Mouse (Mus musculus): ENCODE measurements around the gene Zmynd15. TPM values are rescaled to one million over a fixed set of nuclear protein-coding genes. Genes with fewer than 3 reads are reported as not detected.

Zmynd15 gene
- polyA plus RNA-seq, 1 experiment: 7.1 TPM

DNA sequence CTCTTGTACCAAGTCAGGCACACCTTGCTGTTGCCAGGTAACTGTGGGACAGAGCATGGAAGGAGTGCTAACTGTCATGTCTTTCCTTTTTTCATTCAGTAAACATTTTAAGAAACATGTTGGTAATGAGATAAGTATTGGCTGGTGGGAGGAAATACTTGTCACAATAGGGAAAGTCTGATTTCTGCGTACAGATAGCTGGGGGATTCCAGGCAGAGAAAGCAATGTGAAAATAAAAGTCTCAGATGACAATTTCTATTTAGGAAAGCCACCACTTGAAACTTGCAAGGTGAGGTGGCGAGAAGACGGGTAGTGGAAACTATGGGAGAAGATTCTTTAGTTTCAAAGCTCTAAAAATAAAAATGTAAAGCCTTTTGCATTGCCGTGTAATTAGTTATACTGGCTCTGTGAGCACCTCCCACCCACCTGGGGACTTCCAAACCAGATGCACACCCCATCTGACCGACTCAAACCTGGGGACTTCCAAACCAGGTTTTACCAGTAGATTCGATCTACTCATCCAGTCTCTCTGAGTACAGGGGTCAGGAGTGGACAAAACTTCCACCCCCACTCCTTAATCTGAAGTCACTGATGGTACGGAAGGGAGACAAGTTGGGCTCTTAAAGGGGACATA is 53.6 kb downstream of the Zmynd15 start:
- Histone ChIP-seq H3K27me3 (ENCODE audit: control insufficient read depth, insufficient read depth, low read length) (no peaks in the 10 kb centered on the region), H3K27ac (ENCODE audit: insufficient read depth, low read depth, low read length) (no peak overlapping the region), H3K4me1 (ENCODE audit: control insufficient read depth, insufficient read depth, insufficient read length, low read length) (peaks cover 17% of the 10 kb centered on the region), H3K4me3 (ENCODE audit: low read depth, low read length) (no peak overlapping the region), H3K36me3 (ENCODE audit: control insufficient read depth, insufficient read depth, low read length) (peaks cover 22% of the 10 kb centered on the region)
- TF ChIP-seq POLR2A (IDR thresholded peaks at IDR 0.05; ENCODE audit: low read depth, low read length) (no peak), CTCF (IDR thresholded peaks at IDR 0.05; ENCODE audit: extremely low read depth, insufficient read length, insufficient replicate concordance, low read depth, low read length) (no peak)
- 79% methylated on average over 7 of the region's 7 CpGs for WGBS

DNA sequence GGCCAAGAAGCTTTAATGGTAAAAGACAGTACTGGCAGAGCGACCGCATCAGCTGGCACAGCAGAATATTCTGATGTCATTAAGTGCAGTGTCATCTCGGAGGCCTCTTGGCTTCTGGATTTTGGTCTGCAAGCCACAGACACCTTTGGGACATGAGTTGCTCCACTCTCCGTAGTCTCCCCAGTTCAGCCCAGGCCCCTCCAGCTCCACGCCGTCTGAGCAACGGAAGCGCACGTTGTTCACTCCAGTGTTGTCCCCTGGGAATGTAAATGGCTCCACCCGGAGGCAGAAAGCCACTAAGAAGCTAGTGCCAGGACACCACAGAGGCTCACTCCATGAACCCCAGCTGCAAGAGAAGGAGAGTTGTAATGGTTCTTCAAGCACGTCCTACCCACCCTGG is 54.3 kb downstream of the Zmynd15 start:
- 65% methylated on average over 11 of the region's 11 CpGs for WGBS
- peaks cover 16% of the 10 kb centered on the region for H3K4me1 ChIP-seq (ENCODE audit: control insufficient read depth, insufficient read depth, insufficient read length, low read length)
- TF ChIP-seq POLR2A (IDR thresholded peaks at IDR 0.05; ENCODE audit: low read depth, low read length) (no peak), CTCF (IDR thresholded peaks at IDR 0.05; ENCODE audit: extremely low read depth, insufficient read length, insufficient replicate concordance, low read depth, low read length) (peak; percentile 21; the same call in 1 of the 2 replicates)
- H3K27ac ChIP-seq (ENCODE audit: insufficient read depth, low read depth, low read length): no peak overlapping the region
- H3K36me3 ChIP-seq (ENCODE audit: control insufficient read depth, insufficient read depth, low read length): peaks cover 22% of the 10 kb centered on the region
- no peaks in the 10 kb centered on the region for H3K27me3 ChIP-seq (ENCODE audit: control insufficient read depth, insufficient read depth, low read length)
- no peak overlapping the region for H3K4me3 ChIP-seq (ENCODE audit: low read depth, low read length)

- H3K4me3 ChIP-seq (ENCODE audit: low read depth, low read length): no peak within 1 kb of the TSS
- TF ChIP-seq CTCF (IDR thresholded peaks at IDR 0.05; ENCODE audit: extremely low read depth, insufficient read length, insufficient replicate concordance, low read depth, low read length) (no peak), POLR2A (IDR thresholded peaks at IDR 0.05; ENCODE audit: low read depth, low read length) (no peak)
- peaks cover 17% of the 10 kb centered on the region for H3K4me1 ChIP-seq (ENCODE audit: control insufficient read depth, insufficient read depth, insufficient read length, low read length)
- no peaks in the 10 kb centered on the region for H3K27me3 ChIP-seq (ENCODE audit: control insufficient read depth, insufficient read depth, low read length)
- H3K36me3 ChIP-seq (ENCODE audit: control insufficient read depth, insufficient read depth, low read length): peaks cover 20% of the 10 kb centered on the region
- 94% methylated on average over 7 of the region's 7 CpGs for WGBS
- no peak within 1 kb of the TSS for H3K27ac ChIP-seq (ENCODE audit: insufficient read depth, low read depth, low read length)
Observed at GRCm38 (mm10) chr11:70514288-70514687, 55.1 kb downstream of the Zmynd15 start, which contains the start of gene Vmo1. Gene Vmo1 (minus strand): TSS chr11:70514616.

Other genes starting within 250 kb of the Zmynd15 start
- 6.6 and 12.7 TPM in 2 replicates for gene Slc16a11, start 246.7 kb upstream of the Zmynd15 start, polyA plus RNA-seq (2012; rRNA removed)
- 3.2 and 4.7 TPM in 2 replicates for gene Slc16a13, start 238.4 kb upstream of the Zmynd15 start, polyA plus RNA-seq (2012; rRNA removed)
- gene Bcl6b, start 229.6 kb upstream of the Zmynd15 start, polyA plus RNA-seq (2012; rRNA removed): 0.98 and 2.2 TPM in 2 replicates
- 25.2 and 45.3 TPM in 2 replicates for gene 0610010K14Rik, start 221.5 kb upstream of the Zmynd15 start, polyA plus RNA-seq (2012; rRNA removed)
- gene Gm21988, start 219.6 kb upstream of the Zmynd15 start, polyA plus RNA-seq (2012; rRNA removed): 2.6 and 4.4 TPM in 2 replicates
- gene Rnasek, start 219.6 kb upstream of the Zmynd15 start, polyA plus RNA-seq (2012; rRNA removed): 86.6 and 182 TPM in 2 replicates
- 0.62 and 1.6 TPM in 2 replicates for gene Alox12, start 204.1 kb upstream of the Zmynd15 start, polyA plus RNA-seq (2012; rRNA removed)
- 0.24 and 0.51 TPM in 2 replicates for gene Alox12e, start 136.8 kb upstream of the Zmynd15 start, polyA plus RNA-seq (2012; rRNA removed)
- 3.2 and 8.7 TPM in 2 replicates for gene Alox15, start 107.4 kb upstream of the Zmynd15 start, polyA plus RNA-seq (2012; rRNA removed)
- 7.5 and 12.2 TPM in 2 replicates for gene Pelp1, start 49.4 kb upstream of the Zmynd15 start, polyA plus RNA-seq (2012; rRNA removed)
- 15.3 and 23.2 TPM in 2 replicates for gene Arrb2, start 26.8 kb upstream of the Zmynd15 start, polyA plus RNA-seq (2012; rRNA removed)
- 16.4 and 24.1 TPM in 2 replicates for gene Med11, start 7.5 kb upstream of the Zmynd15 start, polyA plus RNA-seq (2012; rRNA removed)
- gene Cxcl16, start 551 bp downstream of the Zmynd15 start, polyA plus RNA-seq (2012; rRNA removed): 28.1 and 48.0 TPM in 2 replicates
- 331 and 587 TPM in 2 replicates for gene Tm4sf5, start 45.8 kb downstream of the Zmynd15 start, polyA plus RNA-seq (2012; rRNA removed)
- gene Vmo1, start 55.2 kb downstream of the Zmynd15 start, polyA plus RNA-seq (2012; rRNA removed): not detected in 2 replicates
- 4.3 and 8.4 TPM in 2 replicates for gene Gltpd2, start 59.8 kb downstream of the Zmynd15 start, polyA plus RNA-seq (2012; rRNA removed)
- gene Psmb6, start 65.9 kb downstream of the Zmynd15 start, polyA plus RNA-seq (2012; rRNA removed): 146 and 264 TPM in 2 replicates
- gene Gm40193, start 73.5 kb downstream of the Zmynd15 start, polyA plus RNA-seq (2012; rRNA removed): not detected in 2 replicates
- 11.0 and 24.9 TPM in 2 replicates for gene Pld2, start 80.6 kb downstream of the Zmynd15 start, polyA plus RNA-seq (2012; rRNA removed)
- 43.6 and 82.0 TPM in 2 replicates for gene Mink1, start 103.4 kb downstream of the Zmynd15 start, polyA plus RNA-seq (2012; rRNA removed)
- not detected in 2 replicates for gene 4930544D05Rik, start 156.4 kb downstream of the Zmynd15 start, polyA plus RNA-seq (2012; rRNA removed)
- 0.06 TPM in 1 of 2 replicates, not detected in the other for gene Chrne, start 159.8 kb downstream of the Zmynd15 start, polyA plus RNA-seq (2012; rRNA removed)
- gene Gp1ba, start 179.7 kb downstream of the Zmynd15 start, polyA plus RNA-seq (2012; rRNA removed): 0.04 and 0.22 TPM in 2 replicates
- 43.0 and 114 TPM in 2 replicates for gene Rnf167, start 187.8 kb downstream of the Zmynd15 start, polyA plus RNA-seq (2012; rRNA removed)
- 109 and 147 TPM in 2 replicates for gene Slc25a11, start 188.0 kb downstream of the Zmynd15 start, polyA plus RNA-seq (2012; rRNA removed)
- 2,319 and 5,668 TPM in 2 replicates for gene Pfn1, start 195.2 kb downstream of the Zmynd15 start, polyA plus RNA-seq (2012; rRNA removed)
- 3.3 and 12.7 TPM in 2 replicates for gene Eno3, start 197.8 kb downstream of the Zmynd15 start, polyA plus RNA-seq (2012; rRNA removed)
- gene Spag7, start 210.0 kb downstream of the Zmynd15 start, polyA plus RNA-seq (2012; rRNA removed): 21.0 and 36.6 TPM in 2 replicates
- 27.7 and 66.7 TPM in 2 replicates for gene Camta2, start 228.7 kb downstream of the Zmynd15 start, polyA plus RNA-seq (2012; rRNA removed)
- gene Inca1, start 240.7 kb downstream of the Zmynd15 start, polyA plus RNA-seq (2012; rRNA removed): 0.38 and 0.79 TPM in 2 replicates
- gene Kif1c, start 241.1 kb downstream of the Zmynd15 start, polyA plus RNA-seq (2012; rRNA removed): 33.9 and 87.1 TPM in 2 replicates